Mouse (Mus musculus) G1E (cell line): ENCODE data around the gene Galnt17.

Source experiments
- CTCF ChIP-seq: IDR thresholded peaks from 2 replicates; pipeline ENCODE4 v1.5.1; 2012; ENCODE audit warnings: low read depth, low read length, inconsistent platforms, mixed read lengths
- GATA2 ChIP-seq: IDR thresholded peaks from 2 replicates; pipeline ENCODE4 v1.6.1; 2012; ENCODE audit warnings: low read depth, low read length, inconsistent platforms, borderline replicate concordance

GRCm38 (mm10) chr5:131134809-131135208, 173.5 kb downstream of the Galnt17 start:
- TF ChIP-seq GATA2 (no peak), CTCF (no peak)
